Mouse (Mus musculus) inflammation-experienced regulatory T-cells, adult 6 months (primary cell): ENCODE measurements at regions not wholly inside any gene's neighbourhood (a gene's known extent, or its start where the extent isn't known, plus 50 kb on each side); places are given as distances from the start of the nearest gene placed in this dataset.

ENCODE experiments used
- ATAC-seq: one replicate; pipeline ENCODE4 v1.8.0; 2017

DNA sequence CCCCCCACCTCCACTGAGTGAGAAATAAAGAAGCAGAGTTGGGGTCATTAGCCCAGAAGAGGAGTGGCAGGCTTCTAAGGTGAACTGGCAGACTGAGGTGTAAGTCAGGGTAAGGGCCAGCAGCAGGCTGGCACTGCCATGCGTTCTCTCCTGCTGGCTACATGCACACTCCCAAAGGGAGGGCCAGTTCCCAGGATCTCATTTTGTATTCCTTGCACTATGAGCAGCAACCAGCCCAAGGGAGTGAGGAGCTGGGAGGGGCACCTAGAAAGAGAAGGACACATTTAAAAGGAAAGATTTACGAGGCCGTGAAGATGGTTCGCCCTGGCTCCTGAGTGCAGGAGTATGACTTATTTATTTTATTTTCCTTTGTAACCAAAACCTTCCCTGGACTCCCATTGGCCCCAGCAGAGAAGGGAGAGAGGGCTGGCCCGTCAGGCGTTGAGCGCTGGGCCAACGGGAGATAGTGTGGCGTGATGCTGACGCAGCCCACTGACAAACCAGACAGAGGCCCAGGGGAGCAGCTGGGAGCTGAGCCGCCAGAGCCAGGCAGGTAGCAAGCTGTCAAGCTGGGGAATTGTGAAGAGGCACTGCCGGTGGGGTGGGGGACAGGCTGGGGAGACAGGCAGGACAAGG lies 166.8 kb upstream of the Klf7 start:
- no peak for ATAC-seq

DNA sequence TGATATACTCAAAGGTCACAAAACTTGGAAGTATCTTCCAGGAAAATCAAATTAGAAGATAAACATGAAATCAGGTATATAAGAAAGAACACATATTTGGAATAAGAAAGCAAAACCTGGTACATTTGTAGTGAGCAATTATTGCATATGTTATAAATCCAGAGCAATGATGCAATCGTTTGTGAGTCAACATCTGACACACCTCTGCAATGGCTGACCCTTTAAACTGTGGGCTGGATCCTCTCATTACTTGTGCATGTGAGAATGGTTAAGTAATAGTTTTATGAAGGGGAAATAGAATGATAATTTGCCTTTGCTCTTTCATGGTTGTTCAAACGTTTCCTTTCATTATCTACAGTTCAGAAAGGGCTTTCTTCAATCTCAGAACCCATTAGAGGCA lies 165.0 kb upstream of the Klf7 start:
- no peak for ATAC-seq

- no peak for ATAC-seq
Observed at GRCm38 (mm10) chr1:64284656-64285055, 162.6 kb upstream of the Klf7 start.

DNA sequence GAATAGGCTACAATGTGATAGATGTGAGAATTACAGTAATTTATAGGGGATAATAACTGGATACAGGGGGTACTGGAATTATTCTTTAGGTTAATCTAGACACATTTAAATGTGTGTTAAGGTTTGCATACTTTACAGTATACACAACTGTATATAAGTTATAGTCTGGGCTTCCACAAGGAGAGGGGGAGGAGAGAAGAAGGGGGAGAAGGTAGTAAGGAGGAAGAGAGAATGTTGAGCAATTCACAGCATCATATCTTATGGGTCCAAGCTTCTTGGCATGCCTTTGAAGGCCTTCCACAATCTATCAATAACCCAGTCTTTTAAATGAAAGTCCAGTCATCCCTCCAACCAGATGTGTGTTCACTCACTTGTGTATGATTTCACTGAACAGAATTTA lies 153.8 kb upstream of the Klf7 start:
- no peak for ATAC-seq

DNA sequence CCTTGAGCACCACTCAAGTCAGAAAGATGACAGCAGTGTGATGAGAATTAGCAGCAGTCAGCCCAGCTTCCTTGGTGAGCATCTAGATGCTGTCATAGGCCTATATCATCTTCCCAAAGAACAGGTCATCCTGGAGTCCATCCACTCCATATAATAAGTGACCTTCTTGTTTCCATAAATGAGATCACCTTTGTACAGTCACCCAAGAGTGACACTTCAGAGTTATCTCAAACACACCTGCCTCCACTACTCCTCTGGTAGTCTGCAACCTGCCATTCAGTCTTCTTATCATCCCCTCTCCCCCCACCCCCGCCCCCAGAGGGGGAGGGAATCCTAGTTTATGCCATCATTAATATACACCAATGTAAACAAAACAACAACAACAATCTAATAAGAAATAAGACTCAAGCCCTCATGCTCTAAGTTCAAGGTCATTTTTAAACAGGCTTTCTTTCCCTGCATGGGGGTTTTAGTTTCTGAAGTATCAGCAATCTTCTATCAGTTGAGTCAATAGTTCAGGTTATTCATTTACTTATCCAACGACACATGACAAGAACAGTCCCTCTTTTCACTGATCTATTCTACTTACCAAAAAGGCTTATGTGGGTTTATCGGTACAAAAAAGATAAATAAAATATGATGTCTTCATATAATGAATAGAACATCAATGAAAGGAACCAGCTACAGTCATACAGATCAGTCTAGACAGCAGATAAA lies 153.2 kb upstream of the Klf7 start:
- ATAC-seq, result no peak

- no peak for ATAC-seq
Observed at GRCm38 (mm10) chr1:64257237-64257636, 135.2 kb upstream of the Klf7 start.

DNA sequence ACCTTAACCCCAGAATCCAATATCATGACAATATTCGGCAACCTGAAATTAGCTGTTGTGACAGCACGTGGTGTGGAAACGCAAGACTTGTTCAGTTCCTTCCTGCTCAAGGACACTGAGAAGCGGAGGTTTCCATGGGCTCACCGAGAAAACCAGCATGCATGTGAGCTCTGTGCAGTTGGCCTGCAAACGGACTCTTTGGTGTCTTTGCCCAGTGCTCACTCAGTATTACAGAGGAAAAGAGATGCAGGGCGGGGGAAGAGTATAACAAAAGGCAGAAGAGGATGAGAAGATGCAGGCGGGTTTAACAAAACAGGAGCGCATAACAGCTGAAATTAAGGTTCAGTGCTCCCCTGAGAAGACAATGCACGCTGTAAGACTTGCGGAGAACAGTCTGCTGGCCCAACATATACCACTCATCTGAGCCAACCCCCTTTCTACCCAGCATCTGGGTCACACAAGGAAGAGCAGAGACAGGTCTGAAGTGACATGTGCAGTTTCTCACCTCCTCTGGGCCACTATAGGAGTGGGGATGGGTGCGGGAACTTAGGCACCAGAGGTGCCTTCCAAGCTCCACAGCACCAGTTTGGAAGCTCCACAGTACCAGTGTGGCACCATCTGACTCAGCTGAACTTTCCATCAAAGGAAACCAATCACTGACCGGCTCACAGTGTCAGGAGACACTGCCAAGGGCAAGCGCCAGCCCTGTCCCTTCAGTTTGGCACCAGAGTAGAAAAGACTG lies 133.6 kb upstream of the Klf7 start:
- ATAC-seq, result no peak

DNA sequence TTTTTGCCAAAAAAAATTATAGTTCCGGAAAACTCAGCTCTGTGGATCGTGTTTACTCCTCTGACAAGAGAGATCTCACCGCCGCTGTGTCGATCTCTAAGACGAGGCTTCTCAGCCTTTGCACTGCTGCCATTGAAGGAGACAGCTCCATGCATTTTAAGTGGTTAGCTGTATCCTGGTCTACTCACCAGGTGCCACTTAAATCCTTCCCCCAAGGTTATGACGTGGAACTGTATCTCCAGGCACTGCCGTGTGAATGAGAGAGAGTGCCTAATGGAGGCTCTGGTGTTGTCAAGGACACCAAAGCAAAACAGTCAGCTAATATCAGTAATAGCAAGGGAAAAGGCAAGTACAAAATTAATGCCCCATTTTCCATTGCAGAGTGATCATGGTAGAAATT lies 132.6 kb upstream of the Klf7 start:
- no peak for ATAC-seq

GRCm38 (mm10) chr1:64253996-64254395 lies 131.9 kb upstream of the Klf7 start:
- no peak for ATAC-seq

- no peak for ATAC-seq
Observed at GRCm38 (mm10) chr1:64242401-64242800, 120.3 kb upstream of the Klf7 start.

- no peak for ATAC-seq
Observed at GRCm38 (mm10) chr1:64229654-64230053, 107.6 kb upstream of the Klf7 start.

GRCm38 (mm10) chr1:64226001-64226918 lies 104.2 kb upstream of the Klf7 start:
- no peak for ATAC-seq

- no peak for ATAC-seq
Observed at GRCm38 (mm10) chr1:64223779-64224687, 102.0 kb upstream of the Klf7 start.

- ATAC-seq, result no peak
Observed at GRCm38 (mm10) chr1:64222475-64222874, 100.4 kb upstream of the Klf7 start.

DNA sequence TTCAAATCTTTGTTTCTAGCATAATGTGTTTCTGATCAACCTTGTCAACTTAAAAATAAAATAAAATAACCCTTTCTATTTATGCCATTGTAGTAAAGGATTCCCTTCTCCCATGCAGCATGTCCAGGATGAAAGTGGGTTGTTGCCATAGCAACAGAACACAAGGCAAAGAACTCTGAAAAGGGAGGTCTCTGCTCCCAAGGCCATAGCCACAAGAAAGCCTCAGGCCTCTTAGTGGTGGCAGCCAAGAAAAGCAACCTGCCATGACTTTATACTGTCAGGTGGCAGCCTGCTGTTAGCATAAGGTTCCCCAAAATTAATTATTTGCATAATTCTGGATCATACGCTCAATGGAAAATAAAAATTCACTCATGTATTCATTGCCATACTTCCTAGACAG lies 98.4 kb upstream of the Klf7 start:
- ATAC-seq, result no peak

- no peak for ATAC-seq
Observed at GRCm38 (mm10) chr1:64220040-64220439, 98.0 kb upstream of the Klf7 start.

DNA sequence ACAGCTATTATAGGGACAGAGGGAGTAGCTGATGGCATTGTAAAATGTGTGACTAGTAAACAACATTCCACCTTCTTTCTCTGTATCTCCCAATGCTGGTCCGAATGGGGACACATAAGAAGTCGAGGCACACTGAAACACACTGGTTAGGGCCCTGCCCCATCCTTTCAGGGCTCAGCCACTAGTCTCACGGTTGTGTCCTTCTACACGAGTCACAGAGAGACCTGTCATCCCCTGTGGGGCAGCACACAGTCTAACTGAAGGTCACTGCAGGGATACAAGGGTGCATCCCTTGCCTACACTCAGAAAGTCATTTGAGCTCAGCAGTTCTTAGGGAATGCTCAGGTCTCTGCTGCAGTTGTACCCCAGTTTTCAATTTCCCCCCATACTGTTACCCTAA lies 93.6 kb upstream of the Klf7 start:
- no peak for ATAC-seq

- no peak for ATAC-seq
Observed at GRCm38 (mm10) chr1:64209131-64209530, 87.0 kb upstream of the Klf7 start.

GRCm38 (mm10) chr1:64200387-64201023 lies 78.4 kb upstream of the Klf7 start:
- no peak for ATAC-seq

DNA sequence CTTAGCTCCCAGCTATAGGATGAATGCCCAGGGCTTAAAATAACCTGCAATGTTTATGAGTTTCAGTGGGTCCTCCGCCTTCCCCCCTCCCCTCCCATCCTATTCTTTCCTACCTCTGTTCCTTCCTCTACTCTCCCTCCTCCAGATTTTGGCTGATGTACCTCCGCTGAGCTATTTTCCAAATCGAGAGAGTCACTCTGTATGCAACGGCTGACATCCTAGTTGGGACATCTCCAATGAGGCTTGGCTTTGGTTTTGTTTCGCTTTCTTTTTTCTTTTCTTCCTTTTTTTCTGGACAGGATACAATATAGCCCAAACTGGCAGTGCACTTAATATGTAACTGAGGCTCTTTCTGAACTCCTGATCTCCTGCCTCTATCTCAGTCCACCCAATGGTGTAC lies 76.7 kb upstream of the Klf7 start:
- no peak for ATAC-seq

GRCm38 (mm10) chr1:64198322-64198721 lies 76.2 kb upstream of the Klf7 start:
- ATAC-seq, result no peak
